In the genomic region with DNA sequence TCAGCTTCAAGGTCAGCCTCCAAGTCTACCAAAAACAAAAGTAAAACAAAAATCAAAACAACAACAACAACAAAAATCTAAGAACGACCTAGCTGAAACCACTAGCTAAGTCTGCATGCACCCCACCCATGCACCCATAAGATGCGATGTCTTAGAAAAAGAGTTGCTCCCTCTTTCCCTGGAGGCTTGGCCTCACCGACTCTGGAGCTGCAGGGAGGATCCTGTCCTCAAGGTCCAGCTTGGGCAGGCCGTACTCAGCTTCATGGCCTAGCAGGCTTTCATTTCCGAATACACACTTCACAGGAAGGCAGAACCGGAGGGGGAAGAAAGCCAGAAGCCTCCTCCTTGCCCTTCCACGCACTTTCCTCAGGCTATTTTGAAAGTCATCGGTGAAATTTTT, we compare ENCODE assay signal across 25 mouse cellular contexts. TPM values are rescaled to one million over a fixed set of nuclear protein-coding genes. Genes with fewer than 3 reads are reported as not detected.
"Had no signal": no experiment of that assay in that cellular context is flagged by ENCODE, and none has a peak within 500 bp of the region (broad histone marks: within the 10 kb centered on the region; RNA-seq: fewer than 3 reads in every experiment).

No protein-coding gene starts in this region.

- H3K4me3 ChIP-seq: layer of hippocampus, adult 2 months; liver, embryonic 13.5 days; neural tube, embryonic 13.5 days; stomach, embryonic 15.5 days had no signal

- H3K27ac ChIP-seq: kidney, postnatal 0 days; layer of hippocampus, adult 2 months; liver, embryonic 13.5 days; macrophage; neural tube, embryonic 13.5 days; stomach, embryonic 15.5 days had no signal

- H3K36me3 ChIP-seq: liver, embryonic 13.5 days; neural tube, embryonic 13.5 days; stomach, embryonic 15.5 days had no signal

- H3K4me1 ChIP-seq: liver, embryonic 13.5 days had no signal

- H3K9me3 ChIP-seq: liver, embryonic 13.5 days; neural tube, embryonic 13.5 days; stomach, embryonic 15.5 days had no signal

- H3K9ac ChIP-seq: liver, embryonic 13.5 days; neural tube, embryonic 13.5 days; stomach, embryonic 15.5 days had no signal

- H3K4me2 ChIP-seq: liver, embryonic 13.5 days; neural tube, embryonic 13.5 days; stomach, embryonic 15.5 days had no signal

- DNase-seq: kidney, adult 2 months; kidney, postnatal 25 days; layer of hippocampus, adult 9-11 months; liver, embryonic 13.5 days; lung, adult 2 months; lung, postnatal 14 days; midbrain, embryonic 14.5 days; retina, postnatal 1 day; right cerebral cortex, postnatal 25 days; spleen, adult 18-20 months; thymus, postnatal 25 days had no signal

- ATAC-seq: intestine, postnatal 0 days had no signal

RNA-seq across cellular contexts. Expression of gene Vax2, which starts 6.0 kb away (rescaled TPM):
- polyA plus RNA-seq: intestine, postnatal 0 days; kidney, adult 2 months; kidney, embryonic 14.5 days; kidney, postnatal 0 days; large intestine, adult 2 months; liver, adult 2 months; liver, embryonic 13.5 days; liver, embryonic 16.5 days; lung, adult 2 months; lung, embryonic 16.5 days; macrophage; stomach, embryonic 15.5 days; thymus, postnatal 0 days had no signal

RNA-seq across cellular contexts. Expression of gene Atp6v1b1, which starts 25.8 kb away (rescaled TPM):
- polyA plus RNA-seq: intestine, postnatal 0 days; large intestine, adult 2 months; limb, embryonic 11.5 days; liver, adult 2 months; liver, embryonic 13.5 days; liver, embryonic 16.5 days; macrophage; midbrain, embryonic 14.5 days; neural tube, embryonic 13.5 days had no signal

RNA-seq across cellular contexts. Expression of gene Cd207, which starts 39.4 kb away (rescaled TPM):
- polyA plus RNA-seq: intestine, postnatal 0 days; kidney, embryonic 14.5 days; kidney, postnatal 0 days; large intestine, adult 2 months; limb, embryonic 11.5 days; limb, embryonic 14.5 days; lung, embryonic 16.5 days; macrophage; midbrain, embryonic 14.5 days; neural tube, embryonic 13.5 days had no signal

RNA-seq across cellular contexts. Expression of gene Ankrd53, which starts 45.4 kb away (rescaled TPM):
- polyA plus RNA-seq: intestine, postnatal 0 days; large intestine, adult 2 months; limb, embryonic 14.5 days; liver, adult 2 months; liver, embryonic 13.5 days; liver, embryonic 16.5 days; lung, adult 2 months; lung, embryonic 16.5 days; macrophage; neural tube, embryonic 13.5 days; stomach, embryonic 15.5 days; thymus, postnatal 0 days had no signal
